Mouse (Mus musculus): ENCODE measurements at regions not wholly inside any gene's neighbourhood (a gene's known extent, or its start where the extent isn't known, plus 50 kb on each side); places are given as distances from the start of the nearest gene placed in this dataset.

- H3K4me3 ChIP-seq (ENCODE audit: control insufficient read depth in 1 of 2, insufficient read depth in 1 of 2, low read depth in 2 of 2, low read length in 2 of 2): no peak overlapping the region
- H3K9ac ChIP-seq (ENCODE audit: control insufficient read depth, low read depth, low read length, poor library complexity, severe bottlenecking): no peak overlapping the region
- H3K27me3 ChIP-seq (ENCODE audit: control insufficient read depth in 1 of 2, insufficient read depth in 2 of 2, low read length in 2 of 2): no peaks in the 10 kb centered on the region
- DNase-seq (ENCODE audit: low read depth, low spot score): no peak
- no peak for TF ChIP-seq CTCF (IDR thresholded peaks at IDR 0.05 in 2 of 3, conservative IDR thresholded peaks at IDR 0.05 in 1 of 3; ENCODE audit: control insufficient read depth in 1 of 3, insufficient read depth in 1 of 3, low read depth in 2 of 3, low read length in 3 of 3, poor library complexity in 1 of 3, severe bottlenecking in 1 of 3)
- TF ChIP-seq USF2 (IDR thresholded peaks at IDR 0.05; ENCODE audit: borderline replicate concordance in 1 of 2, insufficient read depth in 1 of 2, low read depth in 1 of 2, low read length in 2 of 2): no peak
- TF ChIP-seq ELF1 (IDR thresholded peaks at IDR 0.05; ENCODE audit: low read depth, low read length): no peak
- no peak overlapping the region for H3K27ac ChIP-seq (ENCODE audit: control insufficient read depth, low read depth, low read length)
- no peaks in the 10 kb centered on the region for H3K4me1 ChIP-seq (ENCODE audit: control insufficient read depth in 1 of 2, insufficient read depth in 2 of 2, low read length in 2 of 2)
- no peaks in the 10 kb centered on the region for H3K36me3 ChIP-seq (ENCODE audit: control insufficient read depth in 1 of 2, insufficient read depth in 2 of 2, low read length in 2 of 2)
- no peaks in the 10 kb centered on the region for H3K9me3 ChIP-seq (replicated peaks; ENCODE audit: insufficient read depth, low read length)
- H3K79me2 ChIP-seq (ENCODE audit: control insufficient read depth, insufficient read depth, low read length, poor library complexity): no peaks in the 10 kb centered on the region
Observed at GRCm38 (mm10) chr8:7945966-7946775, 714.9 kb downstream of the Efnb2 start.

GRCm38 (mm10) chr8:7936596-7936995 is 724.4 kb downstream of the Efnb2 start:
- H3K27me3 ChIP-seq (ENCODE audit: control insufficient read depth in 1 of 2, insufficient read depth in 2 of 2, low read length in 2 of 2): no peaks in the 10 kb centered on the region
- no peaks in the 10 kb centered on the region for H3K9me3 ChIP-seq (replicated peaks; ENCODE audit: insufficient read depth, low read length)
- DNase-seq (ENCODE audit: low read depth, low spot score): no peak
- no peak overlapping the region for H3K4me3 ChIP-seq (ENCODE audit: control insufficient read depth in 1 of 2, insufficient read depth in 1 of 2, low read depth in 2 of 2, low read length in 2 of 2)
- no peaks in the 10 kb centered on the region for H3K4me1 ChIP-seq (ENCODE audit: control insufficient read depth in 1 of 2, insufficient read depth in 2 of 2, low read length in 2 of 2)
- H3K79me2 ChIP-seq (ENCODE audit: control insufficient read depth, insufficient read depth, low read length, poor library complexity): no peaks in the 10 kb centered on the region
- no peak overlapping the region for H3K9ac ChIP-seq (ENCODE audit: control insufficient read depth, low read depth, low read length, poor library complexity, severe bottlenecking)
- H3K36me3 ChIP-seq (ENCODE audit: control insufficient read depth in 1 of 2, insufficient read depth in 2 of 2, low read length in 2 of 2): no peaks in the 10 kb centered on the region
- TF ChIP-seq POLR2A (IDR thresholded peaks at IDR 0.05; ENCODE audit: control insufficient read depth in 1 of 2, insufficient read depth in 1 of 2, low read depth in 1 of 2, low read length in 2 of 2, poor library complexity in 1 of 2) (no peak), MAFK (IDR thresholded peaks at IDR 0.05; ENCODE audit: borderline replicate concordance, low read depth, low read length) (no peak), MXI1 (IDR thresholded peaks at IDR 0.05; ENCODE audit: low read depth, low read length) (no peak), ETS1 (IDR thresholded peaks at IDR 0.05; ENCODE audit: low read depth, low read length) (no peak), MAZ (IDR thresholded peaks at IDR 0.05; ENCODE audit: low read depth, low read length) (no peak), RCOR1 (IDR thresholded peaks at IDR 0.05; ENCODE audit: low read depth, low read length) (no peak), TCF12 (IDR thresholded peaks at IDR 0.05; ENCODE audit: low read depth, low read length) (no peak), NRF1 (IDR thresholded peaks at IDR 0.05; ENCODE audit: insufficient read depth, low read depth, low read length, poor library complexity, severe bottlenecking) (no peak), MYC (IDR thresholded peaks at IDR 0.05; ENCODE audit: low read depth, low read length) (no peak), ELF1 (IDR thresholded peaks at IDR 0.05; ENCODE audit: low read depth, low read length) (no peak)
- H3K27ac ChIP-seq (ENCODE audit: control insufficient read depth, low read depth, low read length): no peak overlapping the region

DNA sequence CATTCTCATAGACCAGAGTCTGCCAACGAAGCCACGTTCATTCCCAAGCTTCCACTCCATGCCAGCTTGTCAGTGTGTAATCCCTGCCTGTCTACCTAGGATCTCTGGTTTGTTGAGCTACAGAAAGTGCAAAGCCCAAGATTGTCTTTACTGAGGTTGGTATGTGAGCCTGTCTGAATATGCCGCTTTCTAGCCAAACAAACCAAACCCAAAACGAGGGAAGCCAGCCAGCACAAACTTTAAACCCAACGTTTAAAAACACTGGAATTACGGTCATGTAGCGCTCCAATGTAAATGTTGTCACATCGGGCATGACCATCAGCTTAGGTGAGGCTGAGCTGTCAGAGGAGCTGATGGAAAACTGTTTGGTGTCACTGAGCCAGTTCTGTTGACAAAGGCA is 741.6 kb downstream of the Efnb2 start:
- Histone ChIP-seq H3K27ac (ENCODE audit: control insufficient read depth, low read depth, low read length) (no peak overlapping the region), H3K36me3 (ENCODE audit: control insufficient read depth in 1 of 2, insufficient read depth in 2 of 2, low read length in 2 of 2) (no peaks in the 10 kb centered on the region), H3K4me3 (ENCODE audit: control insufficient read depth in 1 of 2, insufficient read depth in 1 of 2, low read depth in 2 of 2, low read length in 2 of 2) (no peak overlapping the region), H3K4me1 (ENCODE audit: control insufficient read depth in 1 of 2, insufficient read depth in 2 of 2, low read length in 2 of 2) (no peaks in the 10 kb centered on the region), H3K9ac (ENCODE audit: control insufficient read depth, low read depth, low read length, poor library complexity, severe bottlenecking) (no peak overlapping the region), H3K79me2 (ENCODE audit: control insufficient read depth, insufficient read depth, low read length, poor library complexity) (no peaks in the 10 kb centered on the region), H3K27me3 (ENCODE audit: control insufficient read depth in 1 of 2, insufficient read depth in 2 of 2, low read length in 2 of 2) (no peaks in the 10 kb centered on the region), H3K9me3 (replicated peaks; ENCODE audit: insufficient read depth, low read length) (no peaks in the 10 kb centered on the region)
- DNase-seq (ENCODE audit: low read depth, low spot score): no peak
- TF ChIP-seq MYC (IDR thresholded peaks at IDR 0.05; ENCODE audit: low read depth, low read length): no peak
- TF ChIP-seq UBTF (IDR thresholded peaks at IDR 0.05; ENCODE audit: borderline replicate concordance, insufficient read depth, low read depth, low read length): no peak
- TF ChIP-seq MEF2A (IDR thresholded peaks at IDR 0.05; ENCODE audit: extremely low read depth, insufficient replicate concordance, low read depth, low read length, poor library complexity, severe bottlenecking): no peak
- TF ChIP-seq GABPA (IDR thresholded peaks at IDR 0.05; ENCODE audit: low read depth, low read length): no peak
- TF ChIP-seq NELFE (IDR thresholded peaks at IDR 0.05; ENCODE audit: low read depth, low read length): no peak
- TF ChIP-seq GATA1 (IDR thresholded peaks at IDR 0.05; ENCODE audit: low read depth, low read length): no peak
- no peak for TF ChIP-seq EP300 (IDR thresholded peaks at IDR 0.05; ENCODE audit: low read depth in 1 of 2, low read length in 2 of 2)
- TF ChIP-seq BHLHE40 (IDR thresholded peaks at IDR 0.05; ENCODE audit: borderline replicate concordance, low read depth, low read length): no peak
- TF ChIP-seq USF1 (IDR thresholded peaks at IDR 0.05; ENCODE audit: low read depth, low read length): no peak
- no peak for TF ChIP-seq MAFK (IDR thresholded peaks at IDR 0.05; ENCODE audit: borderline replicate concordance, low read depth, low read length)
- TF ChIP-seq SMC3 (IDR thresholded peaks at IDR 0.05; ENCODE audit: low read depth, low read length): no peak
- TF ChIP-seq ZNF384 (IDR thresholded peaks at IDR 0.05; ENCODE audit: low read depth, low read length): no peak
- no peak for TF ChIP-seq NRF1 (IDR thresholded peaks at IDR 0.05; ENCODE audit: insufficient read depth, low read depth, low read length, poor library complexity, severe bottlenecking)
- TF ChIP-seq ELF1 (IDR thresholded peaks at IDR 0.05; ENCODE audit: low read depth, low read length): no peak
- no peak for TF ChIP-seq USF2 (IDR thresholded peaks at IDR 0.05; ENCODE audit: borderline replicate concordance in 1 of 2, insufficient read depth in 1 of 2, low read depth in 1 of 2, low read length in 2 of 2)
